Mouse (Mus musculus): ENCODE measurements around the gene Armc6.
A peak's percentile ranks its signal among the peaks of the same experiment; 100 is the strongest.
"Not testable (repeated sequence)": the region's sequence is repeated elsewhere in the genome, so short reads cannot be mapped to it uniquely, and the experiment has no call there.

Armc6 gene

GRCm38 (mm10) chr8:70227997-70228396 lies 6.3 kb downstream of the Armc6 start:
- no peak for DNase-seq

GRCm38 (mm10) chr8:70223341-70223740 lies 10.9 kb downstream of the Armc6 start:
- peak in 1 of 2 experiments; percentile 26 for DNase-seq

- no peak for DNase-seq
These were observed 12.2 kb downstream of the Armc6 start for GRCm38 (mm10) chr8:70222041-70222440.

GRCm38 (mm10) chr8:70220911-70221310 lies 13.4 kb downstream of the Armc6 start:
- DNase-seq: no peak

- DNase-seq: no peak
These were observed 13.9 kb downstream of the Armc6 start for GRCm38 (mm10) chr8:70220236-70220840.

GRCm38 (mm10) chr8:70219107-70219684 lies 15.1 kb downstream of the Armc6 start:
- DNase-seq: no peak

- DNase-seq: no peak
These were observed 16.8 kb downstream of the Armc6 start for GRCm38 (mm10) chr8:70217441-70217840.

- DNase-seq: no peak
These were observed 17.7 kb downstream of the Armc6 start for GRCm38 (mm10) chr8:70216566-70216965.

GRCm38 (mm10) chr8:70216161-70216560 lies 18.1 kb downstream of the Armc6 start:
- not testable (repeated sequence) for DNase-seq

GRCm38 (mm10) chr8:70215092-70215491 lies 19.2 kb downstream of the Armc6 start:
- no peak for DNase-seq

- DNase-seq: no peak
These were observed 19.9 kb downstream of the Armc6 start for GRCm38 (mm10) chr8:70214411-70214810.

- peak; percentile 85 to 93 for DNase-seq
These were observed 21.9 kb downstream of the Armc6 start, which contains the start of gene Slc25a42 for GRCm38 (mm10) chr8:70212112-70213055. Gene Slc25a42 (minus strand): TSS chr8:70212305.

GRCm38 (mm10) chr8:70211726-70212111 lies 22.5 kb downstream of the Armc6 start:
- no peak for DNase-seq

GRCm38 (mm10) chr8:70211275-70211674 lies 23.0 kb downstream of the Armc6 start:
- DNase-seq: no peak

GRCm38 (mm10) chr8:70210538-70210937 lies 23.7 kb downstream of the Armc6 start:
- DNase-seq: no peak

GRCm38 (mm10) chr8:70208130-70208529 lies 26.1 kb downstream of the Armc6 start:
- DNase-seq: no peak

- DNase-seq: no peak
These were observed 29.5 kb downstream of the Armc6 start for GRCm38 (mm10) chr8:70204757-70205156.

- DNase-seq: no peak
These were observed 31.2 kb downstream of the Armc6 start for GRCm38 (mm10) chr8:70203072-70203471.

- no peak for DNase-seq
These were observed 32.8 kb downstream of the Armc6 start for GRCm38 (mm10) chr8:70201417-70201816.

- DNase-seq: no peak
These were observed 34.1 kb downstream of the Armc6 start for GRCm38 (mm10) chr8:70200098-70200681.

- DNase-seq: no peak
These were observed 36.7 kb downstream of the Armc6 start for GRCm38 (mm10) chr8:70197603-70198002.

- DNase-seq: no peak
These were observed 38.5 kb downstream of the Armc6 start for GRCm38 (mm10) chr8:70195762-70196161.

GRCm38 (mm10) chr8:70194191-70194590 lies 40.1 kb downstream of the Armc6 start:
- DNase-seq: no peak

Measured in spleen, adult 18-20 months (tissue).